Mouse (Mus musculus) cerebellum, adult (tissue): ENCODE measurements around the gene Slc25a5.

Experiments used
- ATAC-seq: cut with Nextera tagmentation; 2 replicates; pipeline ENCODE4 v1.9.2; 2017; ENCODE audit warnings: mild to moderate bottlenecking, moderate library complexity, mixed read lengths; ENCODE audit not compliant: insufficient number of reproducible peaks, low FRiP score, low TSS enrichment

Gene Slc25a5

DNA sequence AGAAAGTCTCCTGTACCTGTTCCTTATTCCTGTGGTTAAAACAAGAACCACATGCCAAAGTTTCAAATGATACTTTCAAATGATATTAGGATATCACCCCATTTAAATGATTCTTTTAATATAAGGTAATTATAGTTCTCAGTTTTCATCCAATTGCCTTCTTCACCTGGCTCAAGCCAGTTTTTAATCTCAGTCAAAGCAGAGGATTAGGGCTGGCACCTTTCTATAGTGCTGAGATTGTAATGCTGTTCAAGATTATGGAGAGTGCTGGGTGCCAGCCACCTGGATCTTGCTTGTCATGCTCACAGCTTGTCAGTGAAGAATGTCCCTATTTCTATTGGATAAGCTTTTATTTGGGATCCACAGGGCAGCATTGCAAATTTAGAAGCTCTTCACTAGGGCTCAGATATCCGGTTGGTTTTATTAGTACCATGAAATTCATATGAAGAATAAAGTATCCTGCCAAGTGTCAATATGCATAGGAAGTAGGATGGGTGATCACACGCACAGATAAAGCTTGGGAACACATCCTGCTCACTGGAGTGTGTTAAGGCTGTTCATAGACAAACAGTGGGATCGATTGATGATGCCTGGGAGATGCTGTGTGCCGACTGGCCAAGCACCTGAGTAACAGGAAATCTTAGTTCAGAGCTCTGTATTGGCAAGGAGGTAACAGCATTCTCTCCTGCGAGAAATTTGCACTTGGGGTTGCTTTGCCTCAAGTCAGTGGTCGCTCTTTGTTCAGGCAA lies 3.9 kb downstream of the Slc25a5 start:
- ATAC-seq = no peak

DNA sequence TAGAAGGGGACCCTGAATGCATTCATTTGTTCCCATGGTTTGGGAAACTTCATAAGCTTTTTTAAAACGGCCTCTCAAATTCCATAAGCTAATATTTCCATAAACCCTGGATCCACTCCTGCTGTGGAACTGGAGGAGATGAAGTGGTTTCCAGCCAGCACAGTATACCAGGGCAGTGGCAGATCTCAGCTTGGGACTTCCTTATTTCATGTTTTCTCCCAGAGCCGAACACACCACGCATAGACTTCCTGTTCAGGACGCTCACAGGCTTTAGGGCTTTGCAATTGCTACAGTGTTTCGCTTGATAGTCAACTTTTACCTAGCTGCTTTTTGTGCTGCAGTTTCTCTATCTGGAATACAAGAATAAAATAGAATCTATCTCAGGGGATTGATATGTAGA lies 7.7 kb downstream of the Slc25a5 start:
- ATAC-seq = no peak

DNA sequence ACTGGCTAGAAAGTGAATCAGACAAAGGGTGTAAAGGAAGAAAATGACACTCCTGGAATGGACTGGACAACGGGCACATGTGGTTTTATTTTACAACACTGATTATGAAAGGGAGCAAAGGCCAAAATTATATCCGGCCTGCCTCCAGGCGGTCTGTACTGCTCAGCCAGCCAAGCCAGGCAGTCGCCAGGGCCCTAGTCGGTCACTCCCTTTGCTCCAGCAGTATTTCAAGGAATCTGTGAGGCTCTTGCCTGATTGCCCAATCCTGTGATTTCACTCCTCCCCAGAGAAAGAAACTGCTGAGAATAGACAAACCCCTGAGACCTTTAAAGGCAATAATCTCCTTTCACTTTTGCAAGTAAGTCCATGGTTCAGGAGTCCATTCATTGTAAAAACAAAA lies 8.7 kb downstream of the Slc25a5 start:
- ATAC-seq = no peak

DNA sequence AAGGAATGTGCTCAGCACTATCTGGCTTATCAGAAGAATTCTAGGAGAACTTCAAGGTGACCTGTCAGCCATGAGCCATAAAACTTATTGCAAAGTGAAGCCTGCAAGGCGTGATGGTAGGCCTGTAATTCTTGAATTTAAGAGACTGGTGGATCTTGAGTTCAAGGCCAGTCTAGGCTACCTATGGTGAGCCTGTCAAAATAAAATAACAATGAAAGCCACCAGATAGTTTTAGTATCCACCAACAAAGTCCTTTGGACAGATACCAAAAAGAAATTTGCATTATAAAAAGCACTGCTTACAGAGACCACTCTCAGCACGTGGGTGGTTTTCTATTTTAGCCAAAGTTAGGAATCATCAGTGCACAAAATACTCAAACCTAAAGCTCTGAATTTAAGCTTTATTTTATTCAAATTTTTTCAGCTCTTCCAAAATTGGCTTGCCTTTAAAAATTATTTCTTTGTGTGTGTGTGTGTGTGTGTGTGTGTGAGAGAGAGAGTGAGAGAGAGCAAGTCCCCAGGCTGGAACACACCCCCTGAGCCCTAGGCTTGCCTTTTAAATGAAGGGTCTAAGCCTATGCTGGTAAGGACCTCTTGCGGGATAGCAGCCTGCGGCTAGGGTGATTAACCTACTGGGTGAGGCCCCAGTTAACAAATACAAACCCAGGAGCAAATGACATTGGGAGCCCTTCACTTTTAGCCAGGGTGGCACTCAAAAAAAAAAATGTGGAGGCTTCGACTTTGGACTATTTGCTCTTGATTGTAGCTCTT lies 10.2 kb downstream of the Slc25a5 start:
- no peak for ATAC-seq

DNA sequence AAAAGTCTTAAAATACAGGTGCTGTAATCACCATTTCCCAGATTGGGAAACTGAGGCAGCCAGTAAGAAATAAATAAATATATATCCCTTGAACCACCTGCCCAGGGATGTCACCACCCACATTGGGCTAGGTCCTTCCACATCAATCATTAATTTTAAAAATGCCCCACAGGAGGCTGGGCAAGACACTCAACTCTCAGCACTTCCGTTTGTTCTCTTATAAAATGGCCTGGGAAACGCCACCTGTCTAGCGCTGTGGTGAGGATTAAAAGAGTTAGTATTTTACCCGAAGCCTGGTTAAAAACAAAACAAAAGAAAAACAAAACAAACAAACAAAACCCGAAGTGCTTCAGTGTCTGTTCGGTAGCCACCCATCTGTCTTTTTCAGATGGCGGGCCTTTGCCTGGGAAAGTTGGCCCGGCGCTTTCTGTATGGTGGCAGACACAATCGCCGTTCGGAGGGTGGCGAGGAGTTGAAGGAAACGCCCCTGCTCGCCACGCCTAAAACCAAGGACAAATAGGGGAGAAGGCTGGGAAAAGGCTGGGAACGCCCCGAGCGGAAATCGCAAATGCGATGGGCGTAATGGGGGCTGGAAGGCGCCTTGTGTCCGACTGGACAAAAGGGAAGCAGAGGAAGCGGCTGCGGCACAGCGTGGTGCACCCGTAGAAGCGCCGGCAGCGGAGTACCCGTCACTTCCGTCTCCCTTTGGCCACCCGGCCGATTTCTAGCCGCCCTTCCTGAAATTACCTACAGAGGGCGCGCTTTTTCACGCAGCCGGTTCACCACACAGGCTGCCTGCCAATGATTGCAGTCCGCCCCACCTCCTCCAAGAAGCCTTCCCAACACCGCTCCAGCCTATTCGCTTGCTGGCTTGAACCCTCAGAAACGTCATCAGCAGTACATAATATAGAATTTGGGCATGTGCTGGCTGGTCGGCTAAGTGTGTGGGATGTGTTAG lies 12.2 kb downstream of the Slc25a5 start:
- peak; percentile 92 for ATAC-seq

- no peak for ATAC-seq
Measured at GRCm38 (mm10) chrX:36808318-36808683, 12.8 kb downstream of the Slc25a5 start.

DNA sequence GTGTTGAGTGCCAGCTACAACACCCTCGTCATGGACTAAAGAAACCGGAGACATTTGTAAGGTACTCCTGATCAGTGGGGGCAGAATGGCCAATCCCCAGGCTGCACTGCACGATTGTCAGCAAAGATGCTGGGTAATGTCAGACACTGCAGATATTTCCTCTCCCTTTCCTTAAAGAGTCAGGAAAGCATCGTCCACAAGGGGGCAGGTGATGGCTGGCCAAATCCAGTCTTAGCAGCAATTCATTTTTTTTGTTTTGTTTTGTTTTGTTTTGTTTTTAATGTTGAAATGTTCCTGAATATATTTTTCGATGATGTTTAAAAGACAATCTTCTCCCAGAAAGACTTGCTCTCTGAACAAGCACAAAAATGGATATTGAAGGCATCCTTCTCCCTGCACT lies 15.9 kb downstream of the Slc25a5 start:
- no peak for ATAC-seq

- ATAC-seq = no peak
Measured at GRCm38 (mm10) chrX:36814161-36814836, 18.8 kb downstream of the Slc25a5 start.

DNA sequence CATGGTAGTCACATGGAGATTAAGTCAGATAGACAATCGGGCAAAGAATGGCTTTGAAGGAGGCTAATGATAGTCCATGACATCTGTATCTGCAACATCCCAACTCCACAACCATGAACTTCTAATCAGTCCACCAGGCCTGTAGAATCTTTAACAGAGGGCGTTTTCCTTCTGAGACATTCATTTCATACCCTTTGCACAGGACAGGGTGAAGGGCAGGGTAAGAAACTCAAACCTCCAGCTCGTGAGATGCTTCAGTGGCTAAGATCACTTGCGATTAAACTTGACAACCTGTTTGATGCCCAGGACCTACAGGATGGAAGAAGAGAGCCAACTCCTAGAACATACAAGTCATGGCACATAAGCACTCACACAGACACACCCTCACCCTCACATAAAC lies 19.6 kb downstream of the Slc25a5 start:
- no peak for ATAC-seq

DNA sequence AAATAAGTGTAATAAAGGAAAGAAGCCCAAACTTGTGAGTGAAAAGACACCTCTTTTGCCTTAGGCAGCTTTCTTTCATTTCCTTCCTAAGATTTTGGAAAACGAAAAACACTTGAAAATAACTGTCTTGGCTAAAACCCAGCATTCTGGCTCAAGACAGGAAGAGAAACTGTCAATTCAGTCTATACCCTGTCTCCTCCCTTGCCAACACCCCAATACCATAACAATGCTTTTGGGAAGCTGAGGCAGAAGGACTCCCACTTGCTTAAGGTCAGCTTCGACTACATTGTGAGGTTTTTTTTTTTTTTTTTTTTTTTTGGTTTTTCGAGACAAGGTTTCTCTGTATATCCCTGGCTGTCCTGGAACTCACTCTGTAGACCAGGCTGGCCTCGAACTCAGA lies 20.0 kb downstream of the Slc25a5 start:
- no peak for ATAC-seq

GRCm38 (mm10) chrX:36816368-36816899 lies 21.0 kb downstream of the Slc25a5 start:
- no peak for ATAC-seq

DNA sequence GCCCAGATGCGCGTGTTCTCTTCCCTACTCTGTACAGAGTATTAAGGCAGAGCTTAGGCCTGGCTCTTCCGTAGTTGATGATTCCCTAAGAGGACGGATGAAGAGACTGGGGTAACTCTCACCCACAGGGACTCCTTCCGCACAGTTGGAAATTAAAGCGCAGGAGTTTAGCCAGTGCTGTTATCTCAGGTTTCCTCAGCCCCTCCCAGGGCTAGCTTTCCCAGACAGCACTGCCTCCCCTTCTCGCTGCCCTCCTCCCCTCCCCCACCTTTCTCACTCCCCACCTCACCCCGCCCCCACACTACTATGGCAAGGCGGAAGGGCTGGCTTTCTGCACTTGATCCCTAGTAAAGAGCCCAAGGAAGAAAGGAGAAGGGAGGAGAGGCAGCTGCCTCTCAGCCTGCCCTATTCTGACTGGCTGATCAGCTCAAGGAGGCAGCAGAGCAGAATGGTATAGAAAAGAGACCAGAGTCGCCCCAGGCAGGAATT lies 21.5 kb downstream of the Slc25a5 start:
- ATAC-seq = no peak

GRCm38 (mm10) chrX:36819575-36819974 lies 24.1 kb downstream of the Slc25a5 start:
- ATAC-seq = no peak

DNA sequence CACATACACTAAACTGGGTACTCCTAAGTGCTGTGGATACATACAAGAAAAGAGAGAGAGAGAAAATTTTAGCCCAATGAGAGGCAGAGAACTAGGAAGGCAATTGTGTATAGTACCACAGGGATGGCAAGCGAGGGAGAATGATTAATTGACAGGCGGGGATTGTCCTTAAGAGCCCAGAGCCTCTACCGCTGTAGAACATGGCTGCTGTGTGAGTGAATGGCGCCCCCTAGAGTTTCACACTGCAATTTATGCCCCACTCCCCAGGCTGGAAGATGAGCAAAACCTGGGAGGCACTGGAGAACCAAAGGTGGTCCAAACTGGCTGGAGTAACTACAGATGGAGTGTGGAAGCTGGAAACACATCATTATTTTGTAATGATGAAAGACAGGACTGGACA lies 24.8 kb downstream of the Slc25a5 start:
- no peak for ATAC-seq

DNA sequence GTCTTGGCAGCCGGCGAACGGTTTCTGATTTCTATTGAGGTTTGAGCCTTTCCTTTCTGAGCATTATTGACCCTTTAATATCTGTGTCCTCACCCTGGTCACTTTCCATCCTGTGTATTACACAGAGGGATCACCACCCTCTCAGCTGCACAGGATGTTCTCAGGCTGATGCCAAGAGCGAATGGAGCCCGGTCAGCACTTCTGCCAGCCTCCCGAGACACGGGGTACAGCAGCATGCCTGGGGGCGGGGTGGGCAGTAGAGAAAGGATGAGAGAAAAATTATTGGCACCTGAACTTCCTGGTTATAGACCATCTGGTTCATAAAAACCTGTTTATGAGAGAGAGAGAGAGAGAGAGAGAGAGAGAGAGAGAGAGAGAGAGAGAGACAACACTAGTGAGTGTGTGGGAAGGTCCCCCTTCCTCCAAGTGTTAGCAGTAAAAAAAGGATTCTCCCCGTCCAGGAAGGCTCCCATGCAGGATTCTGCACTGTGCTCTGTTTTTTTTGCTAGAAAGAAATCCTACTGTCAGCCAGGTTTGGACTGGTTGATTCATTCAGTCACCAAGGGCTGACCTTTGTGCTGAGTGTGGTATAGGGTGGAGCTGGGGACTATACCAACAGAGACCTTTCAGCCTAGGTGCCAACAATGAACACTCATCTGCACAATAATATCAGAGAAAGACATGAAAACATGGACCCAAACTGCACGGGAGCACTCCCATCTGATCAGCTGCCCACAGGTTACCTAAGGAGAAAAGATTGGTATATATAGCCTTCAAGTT lies 28.7 kb downstream of the Slc25a5 start:
- ATAC-seq = no peak

DNA sequence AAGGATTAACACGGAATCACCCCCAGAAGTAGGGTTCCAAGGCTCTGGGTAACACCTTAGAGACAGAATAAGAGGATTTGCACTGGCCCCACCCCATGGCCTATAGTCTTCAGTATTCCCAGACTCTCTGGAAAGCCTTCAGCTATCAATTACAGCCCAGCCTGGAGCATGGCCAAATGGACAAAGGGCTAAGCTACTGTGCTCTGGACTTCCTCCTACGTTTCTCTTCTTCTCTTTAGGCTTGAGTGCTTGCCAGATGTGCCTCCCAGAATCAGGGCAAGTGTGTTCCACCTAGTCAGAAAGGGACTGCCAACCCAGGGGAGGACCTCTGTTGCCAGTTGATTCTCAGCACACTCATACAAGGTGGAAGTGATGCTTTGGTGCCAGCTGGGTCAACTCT lies 29.6 kb downstream of the Slc25a5 start:
- ATAC-seq = no peak

GRCm38 (mm10) chrX:36826873-36827272 lies 31.4 kb downstream of the Slc25a5 start:
- no peak for ATAC-seq

GRCm38 (mm10) chrX:36830271-36830670 lies 34.8 kb downstream of the Slc25a5 start:
- ATAC-seq = no peak

DNA sequence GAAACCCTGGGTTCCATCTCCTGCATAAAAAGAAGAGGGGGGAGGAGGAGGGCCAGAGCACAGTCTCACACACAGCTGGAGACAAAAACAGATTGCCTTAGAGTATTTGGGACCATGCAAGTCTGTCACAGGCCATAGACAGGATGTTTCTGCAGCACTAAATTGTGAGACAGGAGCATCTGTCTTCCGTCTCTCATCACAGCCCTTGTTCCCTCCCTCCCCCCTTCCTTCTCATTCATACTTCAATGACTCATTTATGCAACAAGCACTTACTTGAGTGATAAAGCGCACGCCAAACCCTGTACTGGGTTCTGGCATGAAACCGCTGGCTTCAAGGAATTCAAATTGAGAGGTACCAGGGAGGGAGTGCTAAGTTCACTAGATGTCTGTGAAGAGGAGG lies 36.2 kb downstream of the Slc25a5 start:
- ATAC-seq = no peak
